Mouse (Mus musculus) ES-E14 (cell line): Measurements from ENCODE around the gene Otor. TPM values are rescaled to one million over a fixed set of nuclear protein-coding genes. Genes with fewer than 3 reads are reported as not detected.

Experiments
- DNase-seq: peaks from one replicate; pipeline ENCODE4 v3.0.0-alpha.2; 2013; ENCODE audit warnings: low read depth, low spot score
- H3K27ac ChIP-seq: 2 replicates; pipeline ENCODE4 v1.5.1; 2012; ENCODE audit warnings: low read depth, mild to moderate bottlenecking, low read length, moderate library complexity, mixed read lengths; ENCODE audit not compliant: poor library complexity, insufficient read depth, severe bottlenecking
- H3K36me3 ChIP-seq: 2 replicates; pipeline ENCODE4 v1.6.1; 2012; ENCODE audit warnings: mild to moderate bottlenecking, low read length, moderate library complexity, mixed read lengths; ENCODE audit not compliant: control insufficient read depth, poor library complexity, insufficient read depth, severe bottlenecking
- H3K4me1 ChIP-seq, 2 experiments: fragments of 150-350 bp in 1 of 2; sonication (generic) in 1 of 2; 2 replicates each; pipeline ENCODE4 v1.6.1; 2012; ENCODE audit warnings: low read length in 2 of 2, mild to moderate bottlenecking in 1 of 2, mixed read lengths in 1 of 2; ENCODE audit not compliant: control insufficient read depth in 2 of 2, insufficient read depth in 2 of 2, poor library complexity in 1 of 2
- H3K4me3 ChIP-seq, 2 experiments: fragments of 150-350 bp in 1 of 2; sonication (generic) in 1 of 2; 2 replicates each; pipeline ENCODE4 v1.5.1; 2012; ENCODE audit warnings: low read length in 2 of 2, low read depth in 1 of 2, mild to moderate bottlenecking in 1 of 2, mixed read lengths in 1 of 2; ENCODE audit not compliant: insufficient read depth in 1 of 2, poor library complexity in 1 of 2, severe bottlenecking in 1 of 2
- H3K9ac ChIP-seq: 2 replicates; pipeline ENCODE4 v1.6.1; 2012; ENCODE audit warnings: low read depth, mild to moderate bottlenecking, low read length, mixed read lengths; ENCODE audit not compliant: poor library complexity, insufficient read depth, severe bottlenecking
- H3K9me3 ChIP-seq: fragments of 150-350 bp; sonication (generic); 2 replicates; pipeline ENCODE4 v1.6.1; 2012; ENCODE audit warnings: low read depth, mild to moderate bottlenecking, low read length; ENCODE audit not compliant: control insufficient read depth, insufficient read depth
- CHD2 ChIP-seq: IDR thresholded peaks from 2 replicates; pipeline ENCODE4 v1.6.1; 2014; ENCODE audit warnings: mild to moderate bottlenecking, low read depth, low read length, inconsistent platforms
- HCFC1 ChIP-seq: IDR thresholded peaks from 2 replicates; pipeline ENCODE4 v1.6.1; 2012; ENCODE audit warnings: low read length, inconsistent platforms, borderline replicate concordance; ENCODE audit not compliant: insufficient read depth
- MAFK ChIP-seq: IDR thresholded peaks from 2 replicates; pipeline ENCODE4 v1.6.1; 2014; ENCODE audit warnings: mild to moderate bottlenecking, low read depth, low read length, inconsistent platforms; ENCODE audit not compliant: insufficient read depth
- ZC3H11A ChIP-seq: IDR thresholded peaks from 2 replicates; pipeline ENCODE4 v1.6.1; 2012; ENCODE audit warnings: low read depth, mild to moderate bottlenecking, inconsistent platforms, low read length, borderline replicate concordance
- ZNF384 ChIP-seq: IDR thresholded peaks from 2 replicates; pipeline ENCODE4 v1.6.1; 2012; ENCODE audit warnings: low read depth, low read length, inconsistent platforms
- in situ Hi-C, 2 experiments: fragments of 600-800 bp; cut with MboI; formaldehyde crosslinking; loops; one replicate each; pipeline ENCODE4 v1.15.1; 2025; ENCODE audit warnings: low sequenced_read_pairs in 2 of 2, inconsistent platforms in 1 of 2; ENCODE audit not compliant: unreplicated experiment in 2 of 2
- total RNA-seq: library from RNA; depleted of rRNA; stranded (reverse); fragments of 300-350 nt; gene quantifications from 2 replicates; pipeline ENCODE4 v1.2.3, GENCODE M21; 2012

The Otor gene
- total RNA-seq, 1 experiment, result not detected

DNA sequence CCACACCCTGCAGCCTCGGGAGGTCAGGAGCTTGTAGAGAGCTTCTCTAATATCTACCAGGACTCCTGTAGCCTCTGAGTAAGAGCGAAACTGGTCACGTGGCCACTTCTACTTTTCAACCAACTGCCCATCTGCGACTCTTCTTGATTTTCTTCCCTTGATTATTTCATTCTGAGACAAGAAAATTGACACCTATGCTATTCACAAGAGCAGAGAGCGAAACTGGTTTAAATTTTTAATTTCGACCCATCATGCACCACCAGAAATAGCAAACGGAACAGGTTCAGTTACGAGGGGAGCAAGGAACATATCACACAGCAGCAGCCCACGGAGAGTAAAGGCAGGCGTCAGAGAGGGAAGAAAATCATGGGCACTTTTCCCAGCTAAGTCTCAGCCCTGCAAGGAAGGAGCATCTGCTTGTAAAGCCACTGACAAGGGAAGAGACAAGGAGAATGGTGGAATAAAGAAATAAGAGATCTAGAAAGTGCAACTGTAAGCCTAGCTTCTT lies 43.1 kb upstream of the Otor start:
- H3K27ac ChIP-seq, result no peak overlapping the region
- H3K36me3 ChIP-seq, result no peaks in the 10 kb centered on the region
- in situ Hi-C loops, result no loop called here
- no peak for DNase-seq
- no peak overlapping the region for H3K4me3 ChIP-seq
- H3K4me1 ChIP-seq, result no peaks in the 10 kb centered on the region
- H3K9ac ChIP-seq, result no peak overlapping the region
- TF ChIP-seq ZNF384 (no peak), ZC3H11A (no peak), MAFK (no peak), CHD2 (no peak), HCFC1 (no peak)
- no peaks in the 10 kb centered on the region for H3K9me3 ChIP-seq

- H3K36me3 ChIP-seq, result no peaks in the 10 kb centered on the region
Measured at GRCm38 (mm10) chr2:143041596-143041995, 36.7 kb upstream of the Otor start.

DNA sequence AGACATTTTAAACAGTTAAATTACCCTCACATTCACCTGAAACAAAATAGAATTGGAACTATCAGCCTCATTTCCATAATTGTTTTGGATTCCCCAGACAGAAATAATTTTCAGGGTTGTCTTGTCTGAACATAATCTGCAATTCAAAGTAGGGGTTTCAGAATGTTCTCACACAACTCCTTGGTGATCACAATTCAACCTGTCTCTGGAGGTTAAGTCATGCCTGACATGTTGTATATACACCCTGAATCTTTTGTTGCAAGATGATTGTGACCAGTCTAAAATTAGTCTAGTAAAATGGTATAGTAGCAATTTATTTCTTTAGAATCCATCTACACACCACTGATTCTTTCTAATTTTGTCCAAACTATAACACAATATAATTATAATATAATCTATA lies 23.0 kb upstream of the Otor start:
- no peaks in the 10 kb centered on the region for H3K9me3 ChIP-seq
- no peaks in the 10 kb centered on the region for H3K4me1 ChIP-seq
- no peaks in the 10 kb centered on the region for H3K36me3 ChIP-seq
- TF ChIP-seq MAFK, result no peak
- no peak for TF ChIP-seq CHD2
- no peak for TF ChIP-seq HCFC1
- TF ChIP-seq ZNF384, result no peak
- TF ChIP-seq ZC3H11A, result no peak
- H3K4me3 ChIP-seq, result no peak overlapping the region
- H3K9ac ChIP-seq, result no peak overlapping the region
- no peak overlapping the region for H3K27ac ChIP-seq
- DNase-seq, result no peak
- in situ Hi-C loops, result no loop called here

More at GRCm38 (mm10) chr2:143041596-143041995, 36.7 kb upstream of the Otor start:
- DNase-seq, result no peak
- no peak overlapping the region for H3K27ac ChIP-seq
- in situ Hi-C loops, result no loop called here
- no peak overlapping the region for H3K4me3 ChIP-seq
- no peaks in the 10 kb centered on the region for H3K9me3 ChIP-seq
- TF ChIP-seq ZC3H11A, result no peak
- no peak for TF ChIP-seq HCFC1
- no peak for TF ChIP-seq ZNF384
- no peak for TF ChIP-seq CHD2
- TF ChIP-seq MAFK, result no peak
- no peaks in the 10 kb centered on the region for H3K4me1 ChIP-seq
- no peak overlapping the region for H3K9ac ChIP-seq

DNA sequence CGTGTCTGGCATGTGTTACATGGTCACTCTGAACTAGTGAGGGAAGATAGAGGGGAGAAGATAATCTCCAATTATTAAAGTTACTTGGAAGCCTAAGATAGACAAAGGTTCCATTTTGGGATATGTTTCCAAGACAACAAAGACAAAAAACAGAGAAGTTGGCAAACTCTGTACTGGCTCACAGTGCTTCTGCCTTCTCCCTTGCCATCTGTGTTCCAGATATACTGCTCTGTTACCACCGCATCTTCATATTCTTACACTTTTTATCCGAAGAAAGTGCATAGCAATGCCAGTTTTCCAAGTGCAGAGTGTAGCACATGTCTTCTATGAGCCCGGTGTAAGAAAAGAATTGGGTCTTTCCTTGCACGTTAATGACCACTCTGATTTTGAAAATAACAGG lies 21.5 kb upstream of the Otor start:
- DNase-seq, result no peak
- TF ChIP-seq MAFK (no peak), CHD2 (no peak), HCFC1 (no peak), ZC3H11A (no peak), ZNF384 (no peak)
- in situ Hi-C loops, result no loop called here
- H3K36me3 ChIP-seq, result no peaks in the 10 kb centered on the region
- H3K9ac ChIP-seq, result no peak overlapping the region
- no peak overlapping the region for H3K27ac ChIP-seq
- no peak overlapping the region for H3K4me3 ChIP-seq
- H3K9me3 ChIP-seq, result no peaks in the 10 kb centered on the region
- H3K4me1 ChIP-seq, result no peaks in the 10 kb centered on the region

DNA sequence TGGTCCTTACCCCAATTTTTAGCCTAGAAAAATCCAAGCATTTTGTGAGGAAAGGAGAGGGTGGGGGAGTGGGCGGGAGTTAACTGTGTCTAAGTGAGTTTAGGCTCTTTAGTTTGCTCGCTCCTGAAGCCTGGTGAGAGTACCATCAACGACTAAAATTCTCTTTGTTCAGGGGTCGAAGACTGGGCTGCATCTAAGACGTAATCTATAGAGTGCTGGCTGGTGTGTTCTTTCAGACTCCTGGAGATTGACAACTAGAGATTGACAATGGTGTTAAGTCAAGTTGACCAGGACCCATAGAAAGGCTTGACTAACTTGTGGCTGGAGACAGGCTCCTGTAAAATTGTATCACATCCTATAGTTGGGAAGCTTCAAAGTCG lies 15.9 kb upstream of the Otor start:
- Histone ChIP-seq H3K27ac (no peak overlapping the region), H3K4me1 (peaks cover 0 to 4% of the 10 kb centered on the region in 2 experiments; a peak in 1 of 4 replicates), H3K9me3 (no peaks in the 10 kb centered on the region), H3K4me3 (peak overlapping the region in 1 of 2 experiments; percentile 95; a peak in 2 of 4 replicates), H3K9ac (no peak overlapping the region), H3K36me3 (peaks cover 5% of the 10 kb centered on the region; the same call in 1 of the 2 replicates)
- TF ChIP-seq HCFC1 (no peak), ZC3H11A (no peak), MAFK (no peak), ZNF384 (no peak), CHD2 (no peak)
- DNase-seq, result no peak
- in situ Hi-C loops, result no loop called here
